Mouse (Mus musculus): Measurements from ENCODE around the gene Gsc2. TPM values are rescaled to one million over a fixed set of nuclear protein-coding genes. Genes with fewer than 3 reads are reported as not detected.
"Not testable (repeated sequence)": the region's sequence is repeated elsewhere in the genome, so short reads cannot be mapped to it uniquely, and the experiment has no call there.

Gsc2 gene
- not detected in 2 replicates for polyA plus RNA-seq (2015; fragmentation: Nextera tagmentation; extraction: Ambion mirVana)

DNA sequence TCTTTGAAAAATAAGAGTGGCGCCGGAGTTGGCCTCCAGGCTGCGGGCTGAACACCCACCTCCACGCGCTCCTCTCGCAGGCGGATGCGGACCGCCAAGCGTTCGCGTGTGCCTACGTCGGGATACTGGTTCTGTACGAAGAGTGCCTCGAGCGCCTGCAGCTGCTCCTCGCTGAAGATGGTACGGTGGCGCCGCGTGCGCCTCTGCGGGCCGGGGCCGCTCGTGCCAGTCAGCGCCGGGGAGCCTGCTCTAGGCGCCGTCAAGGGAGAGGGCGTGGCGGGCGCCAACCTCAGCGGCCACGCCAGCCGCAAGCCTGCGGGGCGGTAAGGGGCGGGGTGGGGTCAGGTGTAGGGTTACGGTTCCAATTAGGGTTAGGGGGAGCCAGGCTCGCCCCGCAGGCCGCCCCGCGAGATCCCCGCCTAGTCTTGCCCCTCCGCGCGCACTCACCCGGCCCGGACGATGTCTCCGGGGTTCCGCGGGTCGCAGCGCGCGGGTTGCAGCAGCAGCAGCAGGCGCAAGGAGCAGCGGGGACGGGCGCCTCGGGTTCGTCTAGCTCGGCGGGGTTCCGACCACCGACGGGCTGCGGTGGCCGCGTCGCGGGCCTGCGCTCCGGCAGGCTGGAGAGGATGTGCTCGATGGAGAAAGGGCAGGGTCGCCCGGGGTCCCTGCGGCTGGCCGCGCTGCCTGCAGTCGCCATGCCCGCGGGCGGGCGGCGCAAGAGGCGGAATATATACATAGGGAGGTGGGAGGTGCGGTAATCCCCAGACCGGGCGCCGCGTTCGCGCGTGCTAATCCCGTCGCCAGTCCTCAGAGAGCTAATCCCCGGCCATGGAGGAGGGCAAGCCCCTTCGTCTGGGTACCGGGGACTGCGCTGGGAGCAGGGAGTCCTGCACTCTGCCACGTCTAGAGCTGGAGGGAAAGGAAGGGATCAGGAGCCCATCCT, at the start of gene Gsc2:
Gene Gsc2, minus strand, starts transcription at position 753 of the 943 bp plus-strand sequence.
- Histone ChIP-seq H3K27ac (no peak within 1 kb of the TSS), H3K4me3 (replicated peaks) (peak within 1 kb of the TSS; percentile 41), H3K9ac (no peak within 1 kb of the TSS), H3K9me3 (no peaks in the 10 kb centered on the region), H3K36me3 (no peaks in the 10 kb centered on the region), H3K27me3 (replicated peaks) (peaks cover 63% of the 10 kb centered on the region), H3K4me1 (peaks cover 22% of the 10 kb centered on the region), H3K4me2 (peak within 1 kb of the TSS; percentile 76)
- WGBS, result under 1% methylated on average over 105 of the region's 106 CpGs
- no peak for ATAC-seq (ENCODE audit: insufficient read depth, low FRiP score, low read depth)

DNA sequence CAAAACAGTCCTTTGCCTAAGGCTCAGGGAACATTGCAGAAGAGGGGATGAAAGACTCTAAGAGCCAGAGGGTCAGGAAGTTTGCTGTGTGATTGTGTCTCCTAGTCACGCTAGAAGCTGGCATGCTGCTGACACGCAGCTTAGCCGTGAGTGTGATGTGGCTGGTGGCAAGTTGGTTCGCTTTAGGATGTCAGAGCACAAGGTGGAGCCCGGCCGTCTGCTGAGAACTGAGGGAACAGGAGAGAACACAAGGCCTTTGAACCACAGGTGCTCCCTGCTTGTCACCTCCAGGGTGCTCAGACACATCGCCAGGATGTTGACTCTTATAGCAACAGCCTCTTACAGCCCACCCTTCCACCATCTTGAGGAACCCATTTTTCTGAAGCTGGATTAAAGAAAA, 47.2 kb upstream of the Gsc2 start:
- Histone ChIP-seq H3K4me1 (no peaks in the 10 kb centered on the region), H3K27ac (no peak overlapping the region), H3K9me3 (no peaks in the 10 kb centered on the region), H3K9ac (no peak overlapping the region), H3K4me2 (no peak overlapping the region), H3K27me3 (replicated peaks) (no peaks in the 10 kb centered on the region), H3K4me3 (replicated peaks) (no peak overlapping the region), H3K36me3 (no peaks in the 10 kb centered on the region)
- WGBS, result 78% methylated on average over 7 of the region's 7 CpGs
- no peak for ATAC-seq (ENCODE audit: insufficient read depth, low FRiP score, low read depth)

DNA sequence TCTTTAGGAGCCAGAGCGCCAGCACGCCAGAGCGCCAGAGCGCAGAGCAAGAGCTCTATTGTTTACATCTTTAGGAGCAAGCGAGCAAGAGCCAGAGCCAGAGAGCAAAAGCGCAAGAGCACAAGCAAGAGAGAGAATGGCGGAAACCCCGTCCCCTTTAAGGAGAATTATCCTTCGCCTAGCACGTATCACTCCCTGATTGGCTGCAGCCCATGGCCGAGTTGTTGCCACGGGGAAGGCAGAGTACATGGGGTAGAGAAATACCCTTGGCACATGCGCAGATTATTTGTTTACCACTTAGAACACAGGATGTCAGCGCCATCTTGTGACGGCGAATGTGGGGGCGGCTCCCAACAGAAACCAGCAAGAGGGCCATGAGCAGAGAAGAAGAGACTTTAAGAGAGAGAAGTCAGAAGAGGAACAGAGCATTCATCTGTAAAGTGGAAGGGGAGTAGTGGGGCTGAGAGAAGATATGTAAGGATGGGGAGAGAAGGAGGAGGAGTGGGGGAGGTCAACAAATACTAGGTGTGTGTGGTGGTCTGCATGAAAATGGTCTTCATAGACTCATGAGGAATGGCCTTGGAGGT, 41.3 kb upstream of the Gsc2 start:
- not testable (repeated sequence) for H3K36me3 ChIP-seq; H3K27me3 ChIP-seq (replicated peaks); ATAC-seq (ENCODE audit: insufficient read depth, low FRiP score, low read depth); H3K27ac ChIP-seq; H3K4me1 ChIP-seq; H3K4me2 ChIP-seq; H3K9me3 ChIP-seq; H3K4me3 ChIP-seq (replicated peaks); H3K9ac ChIP-seq
- 94% methylated on average over 17 of the region's 17 CpGs for WGBS

DNA sequence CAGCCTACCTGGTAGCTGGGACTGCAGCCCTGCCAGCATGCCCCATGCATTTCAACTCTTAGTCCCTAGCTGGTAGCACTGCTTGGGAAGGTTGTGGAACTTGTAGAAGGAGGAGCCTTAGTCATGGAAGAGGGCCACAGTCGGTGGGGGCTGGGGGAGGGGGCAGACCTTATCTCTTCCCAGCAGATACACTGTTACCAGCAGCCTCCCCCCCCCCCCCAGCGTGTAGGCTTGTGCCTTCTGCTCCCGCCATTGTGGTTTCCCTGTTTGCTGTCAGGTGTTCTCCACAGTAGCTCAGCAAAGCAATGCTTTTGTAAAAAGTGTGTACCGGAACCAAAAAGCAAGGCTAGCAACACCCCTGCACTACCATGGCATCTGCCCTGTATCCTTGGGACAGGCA, 36.8 kb upstream of the Gsc2 start:
- no peaks in the 10 kb centered on the region for H3K27me3 ChIP-seq (replicated peaks)
- H3K4me2 ChIP-seq, result no peak overlapping the region
- WGBS, result 93% methylated on average over 4 of the region's 4 CpGs
- no peaks in the 10 kb centered on the region for H3K4me1 ChIP-seq
- no peak overlapping the region for H3K9ac ChIP-seq
- H3K27ac ChIP-seq, result no peak overlapping the region
- no peak overlapping the region for H3K4me3 ChIP-seq (replicated peaks)
- ATAC-seq (ENCODE audit: insufficient read depth, low FRiP score, low read depth), result no peak
- H3K36me3 ChIP-seq, result no peaks in the 10 kb centered on the region
- no peaks in the 10 kb centered on the region for H3K9me3 ChIP-seq

DNA sequence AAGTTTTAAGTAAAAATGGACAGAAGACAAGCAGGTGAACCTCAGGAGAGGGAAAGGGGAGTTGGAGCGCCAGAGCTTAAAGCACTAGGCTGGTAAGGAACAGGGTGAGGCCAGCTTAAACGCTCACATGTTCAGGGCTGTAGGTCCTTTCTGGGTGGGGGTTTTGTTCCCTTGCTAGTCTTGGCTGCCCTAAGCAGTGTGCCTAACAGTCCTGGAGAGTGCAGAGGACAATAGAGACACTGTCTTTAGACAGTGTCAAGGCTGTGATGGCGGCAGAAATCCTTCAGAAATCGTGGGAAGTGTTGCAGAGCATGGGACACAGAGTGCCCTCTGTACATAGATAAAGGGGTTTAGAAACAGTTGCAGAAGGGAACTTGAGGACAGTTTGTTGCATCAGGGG, 35.2 kb upstream of the Gsc2 start:
- 64% methylated on average over 4 of the region's 4 CpGs for WGBS
- ATAC-seq (ENCODE audit: insufficient read depth, low FRiP score, low read depth), result no peak

DNA sequence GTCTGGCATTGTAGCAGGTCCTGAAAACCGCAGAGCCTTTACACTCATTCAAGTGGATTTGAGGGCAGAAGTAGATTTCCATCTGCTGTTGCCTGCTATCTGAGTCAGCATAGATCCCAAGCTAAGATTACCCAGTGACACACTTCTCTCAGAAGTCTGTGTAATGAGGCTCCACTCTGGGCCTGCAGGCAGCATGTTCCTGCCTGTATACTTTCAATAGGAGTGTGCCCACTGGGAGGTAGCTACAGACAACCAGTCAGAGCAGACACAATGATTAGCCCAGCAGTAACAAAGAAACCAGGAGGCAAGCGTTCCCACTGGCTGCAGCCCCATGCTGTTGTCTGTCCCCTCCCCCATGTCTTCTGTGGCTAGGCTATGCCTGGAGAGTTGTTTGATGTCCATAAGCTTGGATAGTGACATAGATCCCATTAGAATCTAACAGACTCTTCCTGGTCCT, 34.6 kb upstream of the Gsc2 start:
- Histone ChIP-seq H3K9ac (no peak overlapping the region), H3K27me3 (replicated peaks) (no peaks in the 10 kb centered on the region), H3K27ac (0 out of 2 replicates have a peak overlapping the region, but pooled peaks have one; percentile 28), H3K9me3 (no peaks in the 10 kb centered on the region), H3K4me3 (replicated peaks) (no peak overlapping the region), H3K36me3 (no peaks in the 10 kb centered on the region), H3K4me2 (no peak overlapping the region), H3K4me1 (no peaks in the 10 kb centered on the region)
- 48% methylated on average over 2 of the region's 2 CpGs for WGBS
- ATAC-seq (ENCODE audit: insufficient read depth, low FRiP score, low read depth), result no peak

More for the DNA sequence above, 35.2 kb upstream of the Gsc2 start:
- H3K4me2 ChIP-seq, result no peak overlapping the region
- H3K27ac ChIP-seq, result no peak overlapping the region
- no peak overlapping the region for H3K4me3 ChIP-seq (replicated peaks)
- H3K9me3 ChIP-seq, result no peaks in the 10 kb centered on the region
- no peak overlapping the region for H3K9ac ChIP-seq
- H3K4me1 ChIP-seq, result no peaks in the 10 kb centered on the region
- no peaks in the 10 kb centered on the region for H3K27me3 ChIP-seq (replicated peaks)
- no peaks in the 10 kb centered on the region for H3K36me3 ChIP-seq

DNA sequence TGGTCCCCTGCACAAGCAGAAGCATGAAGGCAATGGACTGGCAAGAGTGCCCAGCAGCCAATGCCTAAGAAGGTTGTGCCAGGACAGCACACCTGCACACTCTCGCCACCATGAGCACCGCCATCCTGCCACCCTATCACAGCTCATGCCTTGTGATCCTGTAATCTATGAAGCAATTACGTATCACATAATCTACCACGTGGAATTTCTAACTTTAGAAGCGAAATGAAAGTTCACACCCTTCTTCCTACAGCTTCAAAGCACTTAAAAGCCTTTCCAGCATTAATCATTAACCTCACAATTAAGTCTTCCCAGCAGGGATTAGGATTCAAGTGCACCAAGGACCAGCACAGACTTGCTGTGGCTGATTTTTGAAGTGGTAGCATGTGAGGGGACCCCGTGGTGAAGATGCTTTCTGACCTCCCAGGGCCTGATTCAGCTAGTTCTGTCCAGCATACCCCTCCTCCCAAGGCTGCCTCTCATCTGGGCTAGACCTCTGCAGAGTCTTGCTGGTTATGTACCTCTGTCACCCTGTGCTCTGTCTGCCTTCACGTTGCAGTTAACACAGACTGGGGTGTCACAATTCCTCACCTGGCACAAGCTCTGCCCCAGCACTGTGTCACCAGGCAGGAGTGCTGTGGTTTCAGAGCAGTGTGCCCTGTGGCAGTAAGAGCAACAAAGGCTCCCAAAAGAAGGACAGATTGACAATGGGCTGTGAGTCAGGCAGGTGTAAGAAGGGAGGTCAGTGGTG, 30.4 kb upstream of the Gsc2 start:
- 0 out of 2 replicates have a peak overlapping the region, but pooled peaks have one; percentile 40 for H3K27ac ChIP-seq
- peak overlapping the region; percentile 9; the same call in 1 of the 2 replicates for H3K4me2 ChIP-seq
- H3K9me3 ChIP-seq, result no peaks in the 10 kb centered on the region
- H3K9ac ChIP-seq, result no peak overlapping the region
- WGBS, result 46% methylated on average over 7 of the region's 7 CpGs
- peak; percentile 39; the same call in 1 of the 2 replicates for ATAC-seq (ENCODE audit: insufficient read depth, low FRiP score, low read depth)
- H3K4me1 ChIP-seq, result no peaks in the 10 kb centered on the region
- H3K36me3 ChIP-seq, result no peaks in the 10 kb centered on the region
- no peaks in the 10 kb centered on the region for H3K27me3 ChIP-seq (replicated peaks)
- no peak overlapping the region for H3K4me3 ChIP-seq (replicated peaks)

DNA sequence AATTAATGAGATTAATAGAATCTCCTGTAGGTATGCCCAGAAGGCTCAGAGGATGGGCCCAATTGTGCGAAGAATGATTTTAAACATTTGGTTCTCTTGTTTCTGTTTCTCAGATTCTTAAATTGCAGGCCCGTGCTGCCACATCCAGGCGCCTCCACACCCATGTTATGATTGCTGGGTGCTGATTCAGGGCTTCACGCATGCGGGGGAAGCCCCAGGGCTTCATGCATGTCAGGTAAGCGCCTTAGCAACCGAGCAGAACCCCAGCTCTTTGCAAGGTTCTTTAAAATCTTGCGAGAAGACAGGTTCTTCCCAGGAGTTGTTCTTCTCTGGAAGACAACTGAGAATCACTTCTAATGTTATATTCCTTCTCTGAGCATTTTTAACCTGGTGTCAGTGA, 28.6 kb upstream of the Gsc2 start:
- Histone ChIP-seq H3K4me1 (peaks cover 11% of the 10 kb centered on the region), H3K9ac (no peak overlapping the region), H3K27me3 (replicated peaks) (no peaks in the 10 kb centered on the region), H3K9me3 (no peaks in the 10 kb centered on the region), H3K36me3 (no peaks in the 10 kb centered on the region), H3K4me3 (replicated peaks) (no peak overlapping the region), H3K27ac (no peak overlapping the region), H3K4me2 (no peak overlapping the region)
- 62% methylated on average over 8 of the region's 8 CpGs for WGBS
- ATAC-seq (ENCODE audit: insufficient read depth, low FRiP score, low read depth), result no peak

DNA sequence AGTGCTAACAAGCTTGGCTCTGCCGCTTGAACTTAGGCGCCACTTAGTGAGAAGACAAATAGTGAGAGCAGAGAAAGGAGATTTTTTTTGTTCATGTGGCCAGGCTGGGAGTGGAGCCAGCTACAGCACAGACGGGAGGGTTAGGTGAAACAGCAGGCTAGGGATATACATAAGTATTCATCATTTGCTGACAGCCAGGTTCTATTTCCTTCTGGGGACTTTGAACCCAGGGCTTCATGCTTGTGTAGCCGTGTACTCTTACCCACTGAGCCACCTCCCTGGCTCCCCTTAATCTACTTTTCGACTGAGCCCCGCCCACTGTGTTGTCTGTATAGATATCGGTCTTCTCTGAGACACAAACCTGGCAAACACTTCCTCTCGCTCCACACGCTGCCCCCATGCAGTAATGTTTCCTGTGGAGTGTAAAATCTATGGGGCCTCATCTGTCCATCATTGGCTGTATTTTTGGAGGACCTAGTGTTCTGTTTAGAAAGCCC, 24.4 kb upstream of the Gsc2 start:
- Histone ChIP-seq H3K9ac (no peak overlapping the region), H3K4me2 (peak overlapping the region; percentile 19; the same call in 1 of the 2 replicates), H3K4me1 (peaks cover 13% of the 10 kb centered on the region), H3K36me3 (no peaks in the 10 kb centered on the region), H3K9me3 (no peaks in the 10 kb centered on the region), H3K27ac (peak overlapping the region; percentile 72), H3K4me3 (replicated peaks) (no peak overlapping the region), H3K27me3 (replicated peaks) (no peaks in the 10 kb centered on the region)
- WGBS, result 28% methylated on average over 9 of the region's 9 CpGs
- peak; percentile 81 for ATAC-seq (ENCODE audit: insufficient read depth, low FRiP score, low read depth)

DNA sequence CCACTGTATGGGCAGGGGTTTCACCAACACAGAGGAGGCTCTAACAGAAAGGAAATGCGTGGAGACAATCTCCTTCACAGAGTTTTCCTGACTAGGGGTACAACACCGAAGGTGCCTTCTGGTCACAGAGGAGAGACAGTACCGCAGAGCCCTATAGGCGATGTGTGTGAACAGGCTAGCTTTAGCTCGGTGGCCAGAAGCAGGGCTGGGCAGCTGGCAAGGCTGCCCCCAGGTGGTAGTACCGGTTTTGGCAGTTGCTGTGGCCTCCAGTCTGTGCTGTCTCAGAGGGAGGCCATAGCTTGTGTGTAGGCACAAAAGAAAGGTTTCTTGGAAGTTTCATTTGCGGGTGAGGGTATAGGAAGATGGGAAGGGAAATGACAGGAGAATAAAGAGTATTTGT, 24.0 kb upstream of the Gsc2 start:
- peaks cover 13% of the 10 kb centered on the region for H3K4me1 ChIP-seq
- no peaks in the 10 kb centered on the region for H3K9me3 ChIP-seq
- H3K4me3 ChIP-seq (replicated peaks), result no peak overlapping the region
- no peaks in the 10 kb centered on the region for H3K27me3 ChIP-seq (replicated peaks)
- no peaks in the 10 kb centered on the region for H3K36me3 ChIP-seq
- WGBS, result 10% methylated on average over 7 of the region's 7 CpGs
- H3K27ac ChIP-seq, result peak overlapping the region; percentile 72
- no peak overlapping the region for H3K9ac ChIP-seq
- peak; percentile 89 for ATAC-seq (ENCODE audit: insufficient read depth, low FRiP score, low read depth)
- H3K4me2 ChIP-seq, result peak overlapping the region; percentile 19; the same call in 1 of the 2 replicates

DNA sequence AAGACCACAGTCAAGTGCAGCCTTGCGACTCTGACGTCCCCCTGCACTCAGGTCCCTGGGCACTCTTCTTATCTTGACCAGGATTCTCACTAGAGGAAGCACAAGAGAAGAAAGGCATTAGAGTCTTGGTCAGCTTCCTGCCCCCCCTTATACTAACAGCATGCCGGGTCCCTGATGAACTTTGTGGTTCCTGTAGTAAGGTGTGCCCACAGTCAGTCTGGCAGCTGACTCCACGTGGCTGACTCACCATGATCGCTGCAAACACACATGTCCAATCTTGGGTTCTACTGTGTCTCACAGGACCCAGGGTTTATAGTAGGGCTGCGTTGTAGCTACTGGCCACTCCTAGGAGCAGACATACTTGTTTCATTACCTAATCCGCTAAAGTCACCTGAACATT, 23.3 kb upstream of the Gsc2 start:
- H3K27ac ChIP-seq, result no peak overlapping the region
- H3K4me1 ChIP-seq, result peaks cover 13% of the 10 kb centered on the region
- no peak overlapping the region for H3K4me2 ChIP-seq
- 65% methylated on average over 7 of the region's 7 CpGs for whole genome bisulfite sequencing
- no peak for ATAC-seq (ENCODE audit: insufficient read depth, low FRiP score, low read depth)
- H3K27me3 ChIP-seq (replicated peaks), result no peaks in the 10 kb centered on the region
- no peak overlapping the region for H3K9ac ChIP-seq
- no peaks in the 10 kb centered on the region for H3K9me3 ChIP-seq
- H3K4me3 ChIP-seq (replicated peaks), result no peak overlapping the region
- H3K36me3 ChIP-seq, result no peaks in the 10 kb centered on the region
